Comparison of ENCODE assay signal across 21 mouse cellular contexts in genomic region chr17:84644292-84645050, GRCm38 (mm10). TPM values are rescaled to one million over a fixed set of nuclear protein-coding genes. Genes with fewer than 3 reads are reported as not detected.
DNase-seq lines count a peak whose midpoint lies in the region; ATAC-seq and TF ChIP-seq lines count a peak whose summit lies in the region.
"Had no signal": no experiment of that assay in that cellular context is flagged by ENCODE, and none has a peak within 500 bp of the region (broad histone marks: within the 10 kb centered on the region; RNA-seq: fewer than 3 reads in every experiment).

No protein-coding gene starts in this region.

- ATAC-seq in hindbrain, postnatal 0 days, result no peak
- ATAC-seq in limb, embryonic 13.5 days (ENCODE audit: low FRiP score, low read depth), result peak; percentile 32; the same call in 1 of the 2 replicates
- ATAC-seq: activated CD4-positive, CD25-positive, alpha-beta regulatory T cell, adult 4 months; CD4-positive, CD25-positive, alpha-beta regulatory T cell, adult 4 months; liver, postnatal 0 days had no signal

- H3K4me3 ChIP-seq in hindbrain, embryonic 10.5 days, result no peak overlapping the region
- H3K4me3 ChIP-seq in hindbrain, postnatal 0 days (ENCODE audit: low read length), result no peak overlapping the region
- no peak overlapping the region for H3K4me3 ChIP-seq in limb, embryonic 13.5 days
- H3K4me3 ChIP-seq: myocyte had no signal

- H3K27me3 ChIP-seq in hindbrain, embryonic 10.5 days (ENCODE audit: insufficient read depth, poor library complexity, severe bottlenecking), result no peaks in the 10 kb centered on the region
- H3K27me3 ChIP-seq in hindbrain, postnatal 0 days (ENCODE audit: insufficient read depth, low read length), result no peaks in the 10 kb centered on the region
- no peaks in the 10 kb centered on the region for H3K27me3 ChIP-seq in limb, embryonic 13.5 days

- H3K4me1 ChIP-seq in hindbrain, embryonic 10.5 days (replicated peaks), result peaks cover 40% of the 10 kb centered on the region
- H3K4me1 ChIP-seq in hindbrain, postnatal 0 days (ENCODE audit: insufficient read depth, low read length), result no peaks in the 10 kb centered on the region
- H3K4me1 ChIP-seq in limb, embryonic 13.5 days, result peaks cover 23% of the 10 kb centered on the region

- no peak for TF ChIP-seq CTCF in hindbrain, postnatal 0 days (IDR thresholded peaks at IDR 0.05; ENCODE audit: low read depth)
- no peak for TF ChIP-seq CTCF in brain, embryonic 14.5 days (IDR thresholded peaks at IDR 0.05; ENCODE audit: borderline replicate concordance, extremely low read depth, insufficient read depth, insufficient read length)

- H3K4me2 ChIP-seq in hindbrain, postnatal 0 days (ENCODE audit: low read depth, low read length), result no peak overlapping the region
- no peak overlapping the region for H3K4me2 ChIP-seq in limb, embryonic 13.5 days (replicated peaks)

- no peak for DNase-seq in hindbrain, embryonic 10.5 days (ENCODE audit: low spot score)
- no peak for DNase-seq in hindbrain, postnatal 0 days (ENCODE audit: low spot score)
- DNase-seq in 416B (ENCODE audit: low read depth), result peak; percentile 34
- DNase-seq in brain, embryonic 14.5 days (ENCODE audit: low read depth), result peak; percentile 39
- DNase-seq in thymus, postnatal 0 days (ENCODE audit: low spot score), result no peak
- no peak for DNase-seq in spleen, postnatal 14 days (ENCODE audit: low spot score in 2 of 2)
- no peak for DNase-seq in frontal cortex, postnatal 36 days (ENCODE audit: low spot score in 2 of 2)
- DNase-seq: heart, postnatal 4 days; kidney, adult 2 months; layer of hippocampus, adult 9-11 months; liver, postnatal 0 days; right cerebral cortex, postnatal 14 days; thymus, adult 2 months had no signal

- H3K27ac ChIP-seq in hindbrain, embryonic 10.5 days, result peak overlapping the region; percentile 70
- H3K27ac ChIP-seq in hindbrain, postnatal 0 days, result no peak overlapping the region
- peak overlapping the region; percentile 29; the same call in 1 of the 2 replicates for H3K27ac ChIP-seq in limb, embryonic 13.5 days
- H3K27ac ChIP-seq: macrophage had no signal

- H3K9ac ChIP-seq in hindbrain, postnatal 0 days (replicated peaks; ENCODE audit: low read length), result no peak overlapping the region
- no peak overlapping the region for H3K9ac ChIP-seq in limb, embryonic 13.5 days
- H3K9ac ChIP-seq: liver, postnatal 0 days had no signal

- no peaks in the 10 kb centered on the region for H3K9me3 ChIP-seq in hindbrain, embryonic 10.5 days
- H3K9me3 ChIP-seq in hindbrain, postnatal 0 days (ENCODE audit: low read length), result no peaks in the 10 kb centered on the region
- no peaks in the 10 kb centered on the region for H3K9me3 ChIP-seq in limb, embryonic 13.5 days

- 58% methylated on average over 16 of the region's 16 CpGs for WGBS in hindbrain, embryonic 10.5 days
- 67% methylated on average over 16 of the region's 16 CpGs for WGBS in hindbrain, postnatal 0 days
- WGBS in limb, embryonic 13.5 days, result 43% methylated on average over 16 of the region's 16 CpGs

- no peak for TF ChIP-seq POLR2A in brain, embryonic 14.5 days (IDR thresholded peaks at IDR 0.05; ENCODE audit: borderline replicate concordance, extremely low read depth, insufficient read depth, insufficient read length, poor library complexity, severe bottlenecking)

- H3K36me3 ChIP-seq in hindbrain, embryonic 10.5 days, result no peaks in the 10 kb centered on the region
- H3K36me3 ChIP-seq in hindbrain, postnatal 0 days (ENCODE audit: insufficient read depth, low read length), result peaks cover 3% of the 10 kb centered on the region; the same call in 1 of the 2 replicates
- peaks cover 3% of the 10 kb centered on the region; the same call in 1 of the 2 replicates for H3K36me3 ChIP-seq in limb, embryonic 13.5 days

RNA-seq across cellular contexts. Expression of gene Dync2li1, which starts 18.2 kb away (rescaled TPM):
- 29.4 and 30.0 TPM in 2 replicates for polyA plus RNA-seq in hindbrain, embryonic 10.5 days (2016; fragmentation: Nextera tagmentation; extraction: Ambion mirVana)
- 9.8 and 9.9 TPM in 2 replicates for total RNA-seq in hindbrain, postnatal 0 days (2014; rRNA removed)
- 33.2 and 36.2 TPM in 2 replicates for polyA plus RNA-seq in hindbrain, postnatal 0 days (2015; fragmentation: Nextera tagmentation; extraction: Ambion mirVana)
- polyA plus RNA-seq in brain, embryonic 14.5 days (2012; rRNA removed), result 18.0 and 23.0 TPM in 2 replicates
- 36.4 and 39.9 TPM in 2 replicates for polyA plus RNA-seq in limb, embryonic 13.5 days (2015; fragmentation: Nextera tagmentation; extraction: Ambion mirVana)
- 9.3 and 9.9 TPM in 2 replicates for polyA plus RNA-seq in thymus, postnatal 0 days (2015; fragmentation: Nextera tagmentation; extraction: Ambion mirVana)

RNA-seq across cellular contexts. Expression of gene Abcg8, which starts 31.6 kb away (rescaled TPM):
- 0.10 and 0.15 TPM in 2 replicates for polyA plus RNA-seq in hindbrain, embryonic 10.5 days (2016; fragmentation: Nextera tagmentation; extraction: Ambion mirVana)
- total RNA-seq in hindbrain, postnatal 0 days (2014; rRNA removed), result 0.11 TPM in 1 of 2 replicates, not detected in the other
- polyA plus RNA-seq in hindbrain, postnatal 0 days (2015; fragmentation: Nextera tagmentation; extraction: Ambion mirVana), result 0.05 TPM in 1 of 2 replicates, not detected in the other
- 0.50 and 0.55 TPM in 2 replicates for polyA plus RNA-seq in brain, embryonic 14.5 days (2012; rRNA removed)
- 0.15 TPM in 1 of 2 replicates, not detected in the other for polyA plus RNA-seq in limb, embryonic 13.5 days (2015; fragmentation: Nextera tagmentation; extraction: Ambion mirVana)
- 0.05 and 0.07 TPM in 2 replicates for polyA plus RNA-seq in thymus, postnatal 0 days (2015; fragmentation: Nextera tagmentation; extraction: Ambion mirVana)
- total RNA-seq: common myeloid progenitor, adult 5-6 weeks; granulocyte monocyte progenitor cell, adult 5-6 weeks; heart, postnatal 4 days; left cerebral cortex, postnatal 36 days had no signal
- polyA plus RNA-seq: activated CD4-positive, CD25-positive, alpha-beta regulatory T cell, adult 4 months; CD4-positive, CD25-positive, alpha-beta regulatory T cell, adult 4 months; macrophage had no signal

RNA-seq across cellular contexts. Expression of gene Abcg5, which starts 38.3 kb away (rescaled TPM):
- polyA plus RNA-seq in hindbrain, embryonic 10.5 days (2016; fragmentation: Nextera tagmentation; extraction: Ambion mirVana), result 2.6 and 3.2 TPM in 2 replicates
- 1.6 and 2.4 TPM in 2 replicates for total RNA-seq in hindbrain, postnatal 0 days (2014; rRNA removed)
- polyA plus RNA-seq in hindbrain, postnatal 0 days (2015; fragmentation: Nextera tagmentation; extraction: Ambion mirVana), result 1.3 and 1.4 TPM in 2 replicates
- polyA plus RNA-seq in brain, embryonic 14.5 days (2012; rRNA removed), result 2.1 and 3.7 TPM in 2 replicates
- 1.4 and 1.6 TPM in 2 replicates for polyA plus RNA-seq in limb, embryonic 13.5 days (2015; fragmentation: Nextera tagmentation; extraction: Ambion mirVana)
- polyA plus RNA-seq in thymus, postnatal 0 days (2015; fragmentation: Nextera tagmentation; extraction: Ambion mirVana), result 0.10 and 0.20 TPM in 2 replicates
- total RNA-seq: common myeloid progenitor, adult 5-6 weeks; granulocyte monocyte progenitor cell, adult 5-6 weeks; heart, postnatal 4 days had no signal
- polyA plus RNA-seq: activated CD4-positive, CD25-positive, alpha-beta regulatory T cell, adult 4 months; CD4-positive, CD25-positive, alpha-beta regulatory T cell, adult 4 months; macrophage; myocyte had no signal

Comparison
In these comparisons a context has a peak if more than half of its experiments do, and no peak if none do; other contexts are left out.
1. DNase-seq: peak in 416B (single experiment) and brain, embryonic 14.5 days (single experiment); none in hindbrain, embryonic 10.5 days (single experiment), hindbrain, postnatal 0 days (single experiment), thymus, postnatal 0 days (single experiment), spleen, postnatal 14 days (0 of 2) and frontal cortex, postnatal 36 days (0 of 2).